Mouse (Mus musculus) right cerebral cortex, adult 18-20 months (tissue): ENCODE results near the gene Tmco1.
A peak's percentile ranks its signal among the peaks of the same experiment; 100 is the strongest.

Experiments
- DNase-seq: peaks from one replicate; pipeline ENCODE4 v3.0.0; 2022; ENCODE audit warnings: mixed read lengths

The Tmco1 gene

DNA sequence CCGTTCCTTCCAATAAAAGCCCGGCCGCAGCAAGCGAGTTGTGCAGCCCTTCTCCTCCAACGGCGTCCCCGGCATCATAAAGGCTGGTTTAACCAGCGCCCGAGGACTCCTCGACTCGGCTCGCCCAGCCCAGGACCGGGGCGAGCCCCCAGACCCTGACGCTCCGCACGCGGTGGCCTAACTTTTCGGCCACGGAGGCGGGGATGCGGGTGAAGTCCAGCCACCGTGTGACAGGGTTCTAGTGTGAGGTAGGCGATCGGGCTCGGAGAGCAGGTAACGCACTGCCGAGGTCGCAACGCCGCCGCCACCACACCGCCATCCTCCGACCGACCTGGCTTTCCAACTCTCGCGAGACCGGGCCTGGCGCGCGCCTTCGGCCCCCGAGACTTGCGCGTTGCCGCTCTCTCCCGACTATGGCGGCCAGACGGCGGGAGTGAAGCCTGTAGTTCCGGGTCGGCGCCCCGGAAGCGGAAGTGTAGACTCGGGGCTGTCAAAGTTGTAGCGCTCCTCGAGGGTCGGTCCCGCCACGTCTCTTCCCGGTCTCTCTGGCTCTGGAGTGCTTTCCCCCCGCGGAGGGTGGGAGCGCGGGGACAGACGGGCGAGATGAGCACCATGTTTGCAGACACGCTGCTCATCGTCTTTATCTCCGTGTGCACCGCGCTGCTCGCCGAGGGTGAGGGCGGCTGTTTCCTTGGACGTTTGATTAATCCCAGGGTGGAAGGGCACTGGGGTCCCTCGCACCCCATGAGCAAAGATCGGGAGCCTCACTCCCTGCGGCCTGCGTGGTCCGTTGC, at the start of gene Tmco1:
Tmco1 (plus strand) TSS at position 118 of the 794 bp plus-strand sequence.
- DNase-seq, result peak; percentile 98

DNA sequence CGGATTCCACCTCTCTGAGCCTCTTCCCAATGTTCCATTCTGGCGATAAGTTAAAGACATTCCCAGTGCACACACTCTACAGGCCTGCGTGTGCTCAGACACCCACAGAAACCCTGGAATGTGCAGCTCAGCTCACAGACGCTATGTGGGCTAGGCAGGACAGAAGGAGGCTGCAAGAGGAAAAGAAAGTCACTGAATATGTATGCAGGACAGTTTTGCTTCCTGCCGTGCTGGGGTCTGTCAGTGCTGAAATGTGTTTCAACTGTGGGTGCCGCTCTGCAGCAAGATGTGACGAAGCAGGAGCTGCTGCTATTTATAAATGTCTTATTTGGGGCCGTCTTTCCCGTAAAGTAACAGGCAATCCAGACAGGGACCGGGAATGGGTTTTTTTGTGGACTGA, 48.5 kb upstream of the Tmco1 start:
- DNase-seq, result peak; percentile 91

DNA sequence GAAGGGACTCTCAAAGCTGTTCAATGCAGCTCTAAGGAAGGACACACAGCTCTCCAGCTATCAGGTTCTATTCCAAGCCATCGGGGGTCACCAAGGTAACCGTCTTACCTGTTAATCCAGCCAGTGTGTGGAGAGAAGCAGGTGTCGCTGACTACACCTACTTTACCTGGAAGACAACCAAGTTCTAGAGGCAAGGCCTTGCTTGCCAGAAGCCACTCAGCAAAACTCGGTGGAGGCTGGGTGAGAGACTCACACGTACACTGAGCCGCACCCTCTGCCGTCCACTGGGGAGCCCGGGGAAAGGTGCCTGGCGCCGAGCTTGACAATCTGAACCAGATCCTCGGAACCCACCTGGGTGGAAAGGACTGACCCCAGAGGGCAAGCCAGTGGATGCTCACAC, 46.4 kb upstream of the Tmco1 start:
- no peak for DNase-seq

DNA sequence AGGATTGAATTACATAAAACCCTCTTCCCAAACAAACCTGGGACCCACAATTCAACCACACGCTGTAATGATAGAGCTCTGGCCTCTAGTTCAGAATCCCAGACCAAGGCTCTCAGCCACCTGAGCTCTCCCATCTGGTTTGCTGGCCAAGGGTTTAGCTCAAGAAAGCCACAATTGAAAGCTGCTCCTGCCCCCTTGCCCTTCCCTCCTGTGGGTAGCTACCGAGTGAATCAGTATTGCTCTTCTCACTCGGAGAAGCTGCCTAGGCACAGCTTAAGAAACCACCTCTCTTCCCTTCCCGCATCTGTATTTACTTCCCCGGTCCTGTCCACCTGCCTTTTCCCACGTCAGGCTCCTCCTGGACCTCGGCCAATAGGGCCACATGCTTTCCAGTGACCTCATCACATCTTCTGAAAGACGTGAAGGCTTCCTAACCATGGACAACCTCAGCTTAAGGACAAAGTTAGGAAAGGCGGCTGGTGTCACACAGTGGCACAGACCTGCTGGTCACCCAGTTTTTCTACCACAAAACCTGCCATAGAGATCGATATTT, 45.6 kb upstream of the Tmco1 start:
- no peak for DNase-seq

DNA sequence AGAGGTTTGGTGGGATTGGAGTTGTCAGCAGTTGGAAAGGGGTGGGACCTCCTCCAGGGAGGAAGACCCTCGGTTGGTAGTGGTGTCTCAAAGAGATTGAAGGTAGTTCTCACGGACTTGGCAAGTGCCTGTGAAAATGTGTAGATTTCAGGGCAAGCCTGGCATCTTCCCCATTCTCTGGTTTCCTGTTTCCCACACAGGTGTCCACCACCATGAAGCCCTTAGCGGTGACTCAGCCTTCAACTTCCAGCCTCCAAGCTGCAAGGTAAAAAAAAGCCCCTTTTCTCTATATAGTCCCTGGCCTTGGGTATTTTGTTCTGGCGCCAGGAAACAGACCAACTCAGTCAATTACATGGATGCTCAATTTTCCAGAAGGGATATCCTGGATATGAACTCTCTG, 42.8 kb upstream of the Tmco1 start:
- DNase-seq, result no peak

DNA sequence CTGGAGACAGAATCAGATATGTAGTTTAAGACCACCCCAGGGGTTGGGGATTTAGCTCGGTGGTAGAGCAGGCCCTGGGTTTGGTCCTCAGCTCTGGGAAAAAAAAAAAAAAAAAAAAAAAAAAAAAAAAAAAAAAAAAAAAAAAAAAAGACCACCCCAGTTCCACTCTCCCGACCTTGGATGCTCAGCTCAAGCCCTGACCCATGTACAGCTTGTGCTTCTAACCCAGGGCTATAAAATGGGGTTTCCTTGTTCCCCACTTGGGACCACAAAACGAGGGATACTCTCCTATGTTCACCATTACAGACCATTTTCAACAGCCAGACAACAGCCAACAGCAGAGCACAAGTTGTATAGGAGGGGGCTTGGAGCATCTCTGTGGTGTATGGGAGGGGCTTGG, 41.5 kb upstream of the Tmco1 start:
- no peak for DNase-seq

DNA sequence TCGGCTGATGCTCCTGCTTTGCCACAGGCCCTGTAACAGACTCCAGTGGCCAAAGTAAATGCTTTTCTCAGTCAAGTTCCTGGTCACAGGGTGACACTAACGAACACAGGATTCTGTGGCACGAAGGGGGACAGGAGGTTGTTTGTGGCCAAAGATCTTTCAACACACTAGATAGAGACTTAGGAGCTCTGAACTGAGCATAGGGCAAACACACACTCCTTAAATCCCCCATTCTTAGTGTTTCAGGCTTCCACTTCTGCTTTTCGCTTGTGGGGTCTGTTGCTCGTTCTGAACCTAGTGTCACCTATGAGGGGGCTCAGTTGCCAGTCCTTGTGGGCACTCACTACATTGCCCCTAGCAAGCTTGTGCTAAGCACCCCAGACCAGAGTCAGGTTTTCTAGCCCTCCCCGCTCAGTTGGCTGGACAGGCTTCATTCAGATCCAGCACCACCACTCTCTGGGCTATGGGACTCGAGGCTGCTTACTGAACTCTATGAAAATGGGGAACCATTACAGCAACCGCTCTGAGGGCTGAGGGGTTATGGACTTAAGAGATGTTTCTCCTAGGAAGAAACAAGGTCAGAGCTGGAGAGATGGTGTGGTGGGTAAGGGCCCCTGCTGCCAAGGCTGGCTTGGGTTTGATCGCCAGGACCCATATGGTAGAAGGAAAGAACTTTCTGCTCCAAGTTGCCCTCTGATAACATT, 39.7 kb upstream of the Tmco1 start:
- no peak for DNase-seq

DNA sequence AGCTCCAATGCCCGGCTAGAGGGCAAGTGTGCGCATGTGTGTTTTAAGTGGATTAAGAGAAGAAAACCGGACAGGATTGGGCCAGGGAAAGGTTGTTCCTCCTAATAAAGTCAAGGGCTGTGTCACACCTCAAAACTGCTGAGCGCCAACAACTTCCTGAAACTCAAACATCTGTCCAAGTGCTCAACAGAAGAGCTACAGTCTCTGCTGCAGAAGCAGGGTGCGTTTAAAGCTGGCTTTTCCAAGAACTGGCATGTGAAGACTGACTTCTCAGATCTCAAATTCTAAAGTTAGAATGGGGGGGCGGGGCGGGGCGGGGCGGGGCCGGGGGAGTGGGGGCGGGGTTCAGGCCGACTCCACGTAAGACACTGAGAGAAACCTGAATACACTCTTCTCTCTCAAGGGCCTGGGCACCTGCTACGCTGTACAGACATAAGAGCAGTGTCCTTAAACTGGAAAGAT, 38.8 kb upstream of the Tmco1 start:
- DNase-seq, result no peak

DNA sequence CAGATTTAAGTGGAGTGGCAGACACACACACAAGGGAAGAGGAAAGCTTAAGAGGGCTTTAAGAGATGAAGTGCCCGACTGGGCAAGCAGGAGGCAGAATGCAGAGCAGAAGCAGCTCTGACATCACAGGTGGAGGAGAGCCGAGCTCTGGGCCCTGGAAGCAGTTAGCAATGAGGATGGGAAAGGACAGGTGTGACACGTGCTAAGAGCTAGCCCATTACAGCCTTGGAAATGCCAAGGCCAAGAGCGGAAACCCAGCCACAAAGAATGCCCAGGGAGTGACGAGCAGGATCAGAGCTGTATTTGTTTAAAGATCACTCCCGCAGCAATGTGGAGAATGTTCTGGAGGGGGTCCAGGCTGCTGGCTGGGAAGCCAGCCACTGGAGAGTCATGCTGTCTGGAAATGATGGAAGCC, 38.3 kb upstream of the Tmco1 start:
- peak; percentile 71 for DNase-seq

DNA sequence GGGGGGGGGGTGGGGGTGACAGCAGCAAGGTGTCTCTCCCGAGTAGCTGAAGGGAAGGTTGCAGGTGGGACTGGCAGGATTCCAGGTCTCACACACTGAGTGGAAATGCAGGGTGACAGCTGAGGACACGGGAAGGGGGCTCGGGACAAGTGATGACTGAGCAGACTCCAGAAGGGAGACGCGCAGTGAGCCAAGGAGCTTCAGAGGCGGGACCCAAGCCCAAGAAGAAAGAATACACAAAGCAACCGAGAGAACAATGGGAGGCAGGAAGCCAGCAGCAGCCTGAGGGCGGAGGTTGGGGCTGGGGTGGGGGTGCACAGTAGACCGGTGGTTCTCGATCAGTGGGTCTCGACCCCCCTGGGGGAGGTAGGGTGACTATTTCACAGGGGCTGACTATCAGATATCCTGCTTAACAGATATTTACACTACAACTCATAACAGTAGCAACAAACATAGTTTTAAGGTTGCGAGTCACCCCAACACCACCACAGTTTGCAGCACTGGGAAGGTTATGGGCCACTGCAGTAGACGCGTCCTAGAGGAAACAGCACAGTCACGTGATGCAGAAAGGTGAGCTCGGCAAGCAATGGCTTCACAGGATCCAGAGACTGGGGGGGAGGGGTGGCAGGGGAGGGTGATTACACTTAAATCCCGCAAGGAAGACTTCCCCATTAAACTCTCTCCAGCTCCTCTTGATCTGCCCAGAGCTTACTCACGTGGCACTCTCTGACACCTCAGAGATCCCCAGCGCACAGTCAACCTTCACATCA, 37.7 kb upstream of the Tmco1 start:
- peak; percentile 28 for DNase-seq

DNA sequence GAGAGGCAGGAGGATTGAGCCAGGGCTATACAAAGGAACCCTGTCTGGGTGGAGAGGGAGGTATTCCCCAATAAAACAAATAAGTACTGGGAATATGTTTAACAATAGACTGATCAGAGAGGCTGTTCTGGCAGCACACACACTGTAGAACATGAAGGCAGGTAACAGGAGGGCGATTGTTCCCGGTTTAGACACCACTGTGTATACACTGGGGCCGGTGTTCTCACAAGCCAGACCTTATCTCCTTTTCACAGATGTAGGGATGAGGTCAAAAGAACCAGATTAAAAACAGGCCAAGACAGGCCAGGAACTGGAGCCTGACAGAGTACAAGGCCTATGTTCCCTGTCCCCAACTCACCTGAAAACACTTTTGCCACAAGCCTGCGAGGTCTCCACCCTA, 36.9 kb upstream of the Tmco1 start:
- no peak for DNase-seq

DNA sequence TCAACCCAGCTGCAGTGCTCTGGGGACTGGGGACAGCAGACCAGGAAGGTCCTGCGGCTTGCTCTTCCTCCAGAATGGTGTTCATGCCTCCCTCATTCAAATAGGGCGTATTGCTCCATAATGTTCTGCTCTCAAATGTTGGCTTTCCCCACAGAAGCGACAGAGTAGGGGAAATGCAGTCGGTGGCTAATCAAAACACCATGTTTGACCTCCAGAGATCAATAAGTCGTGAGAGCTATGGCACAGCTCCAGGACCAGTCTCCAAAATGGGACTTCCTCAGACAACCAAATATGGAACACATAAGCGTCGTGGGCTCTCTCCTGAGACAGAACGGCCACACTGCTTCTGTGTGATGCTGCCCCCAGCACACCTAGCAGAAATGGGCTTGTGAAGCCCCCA, 36.3 kb upstream of the Tmco1 start:
- DNase-seq, result no peak

DNA sequence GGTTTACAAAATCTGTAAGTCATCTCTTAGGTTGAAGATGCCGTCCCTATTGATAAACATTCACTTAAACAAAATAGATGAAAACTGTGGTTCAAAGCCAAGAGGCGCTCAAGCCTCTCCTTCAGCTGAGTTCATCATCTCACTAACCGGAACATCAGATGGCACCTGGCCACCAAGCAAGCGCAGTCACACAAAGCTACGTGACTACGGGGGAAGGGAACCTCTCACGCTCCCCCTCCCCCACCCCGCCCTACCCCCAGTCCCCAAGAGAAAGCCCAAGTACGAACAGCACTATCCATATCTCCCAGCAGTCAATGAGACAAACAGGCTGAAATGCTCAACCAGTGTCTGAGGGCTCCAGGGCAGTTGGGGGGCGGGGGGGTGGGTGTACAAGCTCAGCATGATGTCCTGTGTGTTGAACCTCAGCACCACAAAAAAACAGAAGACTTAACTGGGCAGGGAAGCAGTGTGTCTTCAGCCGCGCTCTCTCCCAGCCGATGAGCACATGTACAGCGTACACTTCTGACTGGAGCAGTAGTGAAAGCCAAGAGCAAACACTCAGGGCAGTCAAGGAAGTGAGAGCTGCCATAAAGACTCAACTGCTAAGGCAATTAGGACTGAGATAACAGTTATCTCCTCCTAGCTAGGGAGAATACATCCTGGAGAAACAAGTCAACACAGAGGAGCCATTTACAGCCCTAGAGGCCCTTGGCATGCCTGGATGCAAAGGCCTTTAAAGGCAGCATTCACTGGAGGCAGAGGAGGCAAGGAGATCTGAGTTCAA, 34.6 kb upstream of the Tmco1 start:
- no peak for DNase-seq

DNA sequence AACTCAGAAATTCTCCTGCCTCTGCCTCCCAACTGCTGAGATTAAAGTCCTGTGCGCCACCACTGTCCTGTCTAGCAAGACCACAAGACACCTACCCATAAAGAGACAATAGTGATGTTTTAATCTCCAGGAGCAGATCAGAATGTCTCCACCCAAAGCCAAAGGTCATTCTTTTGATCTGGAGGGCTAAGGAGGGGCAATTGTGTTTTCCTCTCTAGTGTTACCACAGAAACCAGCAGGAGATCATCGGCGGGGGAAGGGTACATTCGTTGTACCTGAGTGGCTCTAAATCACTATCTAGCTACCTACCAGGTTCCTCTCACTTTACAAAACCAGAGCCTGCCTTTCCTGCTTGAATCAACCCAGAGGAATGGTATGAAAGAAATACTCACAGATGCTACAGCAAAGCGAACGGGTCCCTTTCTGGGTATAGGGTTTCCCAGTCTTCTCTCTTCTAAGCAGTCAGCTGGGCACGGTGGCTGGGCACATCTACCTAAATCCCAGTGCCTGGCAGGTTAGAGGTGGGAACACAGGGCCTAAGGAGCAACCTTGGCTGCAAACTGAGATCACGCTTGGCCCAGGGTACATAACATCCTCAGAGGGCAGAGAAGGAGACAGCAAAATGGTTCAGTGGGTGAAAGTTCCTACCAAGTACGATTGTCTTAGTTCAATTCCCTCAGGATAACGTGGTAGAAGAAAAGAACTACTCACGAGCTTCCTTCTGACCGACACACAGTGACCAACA, 33.4 kb upstream of the Tmco1 start:
- no peak for DNase-seq

DNA sequence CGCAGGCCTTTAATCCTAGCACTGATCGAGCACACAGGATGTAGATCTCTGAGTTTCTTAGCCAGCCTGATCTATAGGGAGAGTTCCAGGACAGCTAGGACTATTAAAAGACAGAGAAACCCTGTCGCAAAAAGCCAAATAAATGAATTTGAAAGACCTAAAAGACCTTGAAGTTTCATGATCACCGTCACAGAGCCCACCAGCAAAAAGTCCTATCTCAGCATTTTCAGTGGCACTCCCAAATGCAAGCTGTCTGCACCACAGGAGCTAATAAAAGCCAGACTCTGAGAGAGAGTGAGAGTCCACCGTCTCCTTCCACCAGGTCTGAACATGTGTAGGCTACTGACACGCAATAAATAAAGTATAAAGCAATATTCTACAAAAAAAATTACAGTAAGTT, 29.8 kb upstream of the Tmco1 start:
- DNase-seq, result no peak

DNA sequence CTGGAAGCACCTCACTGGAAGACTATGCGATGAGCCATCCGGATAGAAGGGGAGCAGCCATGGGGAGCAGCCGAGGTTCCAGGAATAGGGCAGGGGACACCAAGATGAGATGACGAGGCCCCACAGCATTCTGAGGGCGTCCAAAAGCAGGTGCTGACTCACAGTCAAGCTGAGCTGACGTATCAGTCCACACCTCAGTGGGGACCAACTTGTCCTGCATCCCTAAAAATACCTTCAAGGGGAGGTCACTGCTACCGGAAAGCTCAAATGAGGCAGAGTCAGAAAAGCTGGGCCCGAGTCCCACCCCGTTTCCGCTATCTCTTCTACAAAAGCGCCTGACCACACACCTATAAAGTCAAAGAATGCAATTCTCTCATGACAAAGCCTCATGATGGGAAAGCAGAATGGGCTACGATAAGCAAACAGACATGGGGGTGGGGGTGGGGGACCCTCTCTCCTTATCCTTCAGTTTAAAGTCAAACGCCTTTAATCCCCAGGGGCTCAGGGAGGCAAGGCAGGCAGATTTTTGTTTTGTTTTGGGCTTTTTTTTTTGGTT, 28.9 kb upstream of the Tmco1 start:
- peak; percentile 49 for DNase-seq

DNA sequence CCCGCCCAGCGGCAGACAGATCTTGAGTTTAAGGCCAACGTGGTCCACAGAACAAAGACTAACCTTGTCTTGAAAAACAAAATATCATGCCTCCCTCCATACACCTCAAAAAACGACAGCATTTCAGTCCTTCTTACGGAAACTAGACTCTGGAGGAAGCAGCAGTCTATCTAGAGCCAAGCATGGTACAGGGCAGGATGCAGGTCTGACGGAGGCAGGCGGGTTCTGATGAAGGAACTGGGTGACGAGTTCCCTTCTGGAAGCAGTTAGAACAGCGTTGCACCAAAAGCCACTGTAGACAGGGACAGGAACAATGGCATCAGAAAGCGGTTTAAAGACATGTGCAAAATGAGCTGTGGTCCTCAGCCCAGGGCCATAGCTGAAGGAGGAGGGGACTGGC, 28.1 kb upstream of the Tmco1 start:
- DNase-seq, result no peak

DNA sequence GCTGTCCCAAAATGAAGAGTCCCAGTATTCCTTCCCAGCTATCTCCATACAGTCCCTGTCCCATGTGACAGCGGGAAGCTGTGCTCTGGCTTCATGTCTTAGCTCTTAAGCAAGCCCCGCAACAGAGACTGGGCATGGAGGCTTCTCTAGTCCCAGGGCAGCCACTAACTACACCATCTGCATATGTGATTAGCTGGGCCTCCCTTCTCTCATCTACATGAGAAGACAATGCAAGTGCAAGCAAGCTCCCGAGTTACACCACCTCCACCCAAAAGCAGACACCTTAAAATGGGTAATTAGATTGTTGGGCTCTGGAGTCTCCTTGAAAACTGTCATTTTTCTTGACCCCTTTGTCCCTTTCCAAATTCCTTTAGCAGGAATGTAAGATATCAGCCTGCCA, 26.1 kb upstream of the Tmco1 start:
- no peak for DNase-seq

DNA sequence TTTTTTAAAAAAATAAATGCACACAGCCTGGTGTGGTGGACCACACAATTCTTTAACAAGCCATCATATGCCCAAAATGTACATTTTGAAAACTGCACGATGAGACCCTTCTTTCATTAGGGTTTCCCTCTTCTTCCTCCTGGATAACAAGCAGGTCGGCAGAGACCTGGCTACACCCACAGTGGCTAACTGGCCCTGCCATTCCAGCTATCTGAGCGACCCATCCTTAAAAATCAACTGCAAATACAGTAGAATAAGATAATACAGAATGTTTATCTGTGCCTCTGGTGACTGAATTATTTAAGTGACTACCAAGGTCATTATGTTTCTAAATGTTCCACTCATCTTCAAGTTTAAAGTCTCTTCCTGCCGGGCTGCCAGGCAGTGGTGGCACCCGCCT, 25.4 kb upstream of the Tmco1 start:
- no peak for DNase-seq

DNA sequence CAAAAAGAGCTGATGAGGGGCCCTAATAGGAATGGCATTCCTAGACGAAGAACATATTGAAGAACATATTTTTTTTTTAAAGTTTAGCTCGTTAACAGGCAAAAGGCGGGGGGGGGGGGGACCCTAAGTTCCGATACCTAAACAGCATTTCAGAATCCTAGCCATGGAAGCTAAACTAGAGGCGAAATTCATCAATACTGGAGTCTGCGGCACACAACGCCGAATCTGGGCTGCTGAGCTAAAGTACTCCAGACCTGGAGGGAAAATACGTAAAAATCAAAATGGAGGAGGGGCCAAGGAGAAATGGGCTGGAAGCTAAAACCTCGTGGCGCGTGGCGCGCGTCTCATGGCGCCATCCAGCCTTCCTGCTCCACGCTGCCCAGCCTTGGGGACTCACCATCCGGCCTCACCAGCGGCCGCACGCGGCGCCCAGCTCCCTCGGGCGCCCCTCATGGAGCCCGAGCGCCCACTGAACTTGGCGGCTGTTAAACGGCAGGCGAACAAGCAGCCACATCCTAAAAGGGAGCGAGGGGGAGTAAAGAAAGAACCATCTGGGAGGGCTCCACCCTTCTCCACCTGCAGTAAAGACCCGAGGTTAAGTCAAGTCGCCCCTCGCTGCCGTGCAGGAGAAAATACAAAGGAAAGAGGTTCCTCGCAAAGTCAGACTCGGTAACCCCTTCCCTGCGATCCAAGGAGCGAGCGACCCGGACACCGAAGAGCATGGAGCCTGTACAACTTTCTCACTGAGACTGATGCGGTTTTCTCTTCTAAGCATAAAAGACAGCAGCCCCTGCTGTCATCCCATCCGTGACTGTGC, 24.5 kb upstream of the Tmco1 start:
- peak; percentile 69 for DNase-seq
